ENCODE assay signal across 16 mouse cellular contexts in the genomic region with DNA sequence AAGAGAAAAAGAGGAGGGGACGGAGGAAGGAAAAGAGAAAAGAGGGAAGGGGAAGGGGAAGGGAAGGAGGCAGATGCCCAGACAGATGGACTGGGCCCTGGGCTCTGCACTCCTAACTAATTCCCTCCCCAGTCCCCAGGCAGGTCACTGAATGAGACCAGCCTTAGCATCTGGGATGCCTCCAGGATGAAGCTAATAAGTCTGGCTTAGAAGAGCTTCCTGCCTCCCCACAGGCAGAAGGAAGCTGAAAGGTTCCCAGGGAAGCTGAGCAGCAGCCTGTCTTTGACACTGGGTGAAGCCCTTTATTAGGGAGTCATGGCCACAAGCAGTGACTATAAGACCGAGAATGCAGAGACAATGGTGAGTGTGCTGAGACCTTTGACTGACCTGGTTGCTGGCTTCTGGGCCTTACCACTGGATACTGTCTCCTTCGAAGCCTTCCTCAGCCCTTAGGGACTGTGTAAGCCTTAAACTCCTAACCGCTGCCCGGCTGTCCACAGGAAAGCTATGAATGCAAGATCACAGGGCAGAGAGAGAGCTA.
DNase-seq lines count a peak whose midpoint lies in the region; ATAC-seq and TF ChIP-seq lines count a peak whose summit lies in the region.
"Had no signal": no experiment of that assay in that cellular context is flagged by ENCODE, and none has a peak within 500 bp of the region (broad histone marks: within the 10 kb centered on the region; RNA-seq: fewer than 3 reads in every experiment).

No protein-coding gene starts in this region.

- no peak overlapping the region for H3K4me2 ChIP-seq in hindbrain, embryonic 13.5 days
- no peak overlapping the region for H3K4me2 ChIP-seq in midbrain, postnatal 0 days (ENCODE audit: low read depth, low read length, poor library complexity, severe bottlenecking)
- H3K4me2 ChIP-seq: embryonic facial prominence, embryonic 12.5 days; lung, embryonic 14.5 days; midbrain, embryonic 15.5 days had no signal

- H3K27me3 ChIP-seq in hindbrain, embryonic 10.5 days (ENCODE audit: insufficient read depth, poor library complexity, severe bottlenecking), result no peaks in the 10 kb centered on the region
- H3K27me3 ChIP-seq in hindbrain, embryonic 13.5 days, result no peaks in the 10 kb centered on the region
- no peaks in the 10 kb centered on the region for H3K27me3 ChIP-seq in midbrain, embryonic 10.5 days (ENCODE audit: low read depth, poor library complexity, severe bottlenecking)
- no peaks in the 10 kb centered on the region for H3K27me3 ChIP-seq in midbrain, postnatal 0 days (ENCODE audit: insufficient read depth, low read length)
- H3K27me3 ChIP-seq: embryonic facial prominence, embryonic 12.5 days; midbrain, embryonic 15.5 days had no signal

- peaks cover 59% of the 10 kb centered on the region for H3K4me1 ChIP-seq in hindbrain, embryonic 10.5 days (replicated peaks)
- H3K4me1 ChIP-seq in hindbrain, embryonic 13.5 days (replicated peaks), result peaks cover 36% of the 10 kb centered on the region
- H3K4me1 ChIP-seq in midbrain, embryonic 10.5 days, result peaks cover 59% of the 10 kb centered on the region
- peaks cover 7% of the 10 kb centered on the region; the same call in 1 of the 2 replicates for H3K4me1 ChIP-seq in midbrain, postnatal 0 days (ENCODE audit: insufficient read depth, low read length)

- H3K9ac ChIP-seq in hindbrain, embryonic 13.5 days, result no peak overlapping the region
- H3K9ac ChIP-seq in midbrain, postnatal 0 days (replicated peaks; ENCODE audit: low read length, poor library complexity, severe bottlenecking), result no peak overlapping the region
- H3K9ac ChIP-seq: embryonic facial prominence, embryonic 12.5 days; lung, embryonic 14.5 days; midbrain, embryonic 15.5 days had no signal

- DNase-seq in cerebellum, postnatal 10 days, result peak; percentile 69
- DNase-seq in cerebellum, adult 8-10 months, result no peak
- DNase-seq in hindbrain, embryonic 10.5 days (ENCODE audit: low spot score), result no peak
- no peak for DNase-seq in midbrain, embryonic 10.5 days (ENCODE audit: low spot score)
- DNase-seq in midbrain, postnatal 0 days (ENCODE audit: low spot score), result no peak
- no peak for DNase-seq in spleen, postnatal 4 days (ENCODE audit: low spot score in 2 of 2)
- DNase-seq in adrenal gland, postnatal 4 days (ENCODE audit: low spot score in 2 of 2), result no peak
- DNase-seq: adrenal gland, postnatal 25 days; gastrocnemius, adult 2 months; kidney, adult 9 months; lung, embryonic 14.5 days; right cerebral cortex, adult 18-20 months; thymus, adult 2 months had no signal

- peak overlapping the region; percentile 73 for H3K27ac ChIP-seq in hindbrain, embryonic 10.5 days
- no peak overlapping the region for H3K27ac ChIP-seq in hindbrain, embryonic 13.5 days
- H3K27ac ChIP-seq in midbrain, embryonic 10.5 days (replicated peaks), result peak overlapping the region; percentile 71
- H3K27ac ChIP-seq in midbrain, postnatal 0 days (ENCODE audit: low read depth, low read length), result no peak overlapping the region
- H3K27ac ChIP-seq: embryonic facial prominence, embryonic 12.5 days; gastrocnemius, adult 2 months; midbrain, embryonic 15.5 days had no signal

- H3K9me3 ChIP-seq in hindbrain, embryonic 10.5 days, result no peaks in the 10 kb centered on the region
- no peaks in the 10 kb centered on the region for H3K9me3 ChIP-seq in hindbrain, embryonic 13.5 days
- H3K9me3 ChIP-seq in midbrain, embryonic 10.5 days (replicated peaks), result no peaks in the 10 kb centered on the region
- no peaks in the 10 kb centered on the region for H3K9me3 ChIP-seq in midbrain, postnatal 0 days (ENCODE audit: low read length)
- H3K9me3 ChIP-seq: embryonic facial prominence, embryonic 12.5 days; midbrain, embryonic 15.5 days had no signal

- ATAC-seq in hindbrain, embryonic 13.5 days (ENCODE audit: low FRiP score), result no peak
- ATAC-seq in midbrain, postnatal 0 days (ENCODE audit: low FRiP score), result no peak
- ATAC-seq: midbrain, embryonic 15.5 days had no signal

- TF ChIP-seq CTCF in midbrain, postnatal 0 days (IDR thresholded peaks at IDR 0.05), result no peak

- no peak overlapping the region for H3K4me3 ChIP-seq in hindbrain, embryonic 10.5 days
- no peak overlapping the region for H3K4me3 ChIP-seq in hindbrain, embryonic 13.5 days
- no peak overlapping the region for H3K4me3 ChIP-seq in midbrain, embryonic 10.5 days
- H3K4me3 ChIP-seq in midbrain, postnatal 0 days (ENCODE audit: low read depth, low read length), result no peak overlapping the region
- H3K4me3 ChIP-seq: embryonic facial prominence, embryonic 12.5 days; gastrocnemius, adult 2 months; midbrain, embryonic 15.5 days had no signal

- 60% methylated on average over 5 of the region's 5 CpGs for WGBS in hindbrain, embryonic 10.5 days
- 64% methylated on average over 5 of the region's 5 CpGs for WGBS in hindbrain, embryonic 13.5 days
- WGBS in midbrain, embryonic 10.5 days, result 67% methylated on average over 5 of the region's 5 CpGs
- WGBS in midbrain, postnatal 0 days, result 58% methylated on average over 5 of the region's 5 CpGs

- H3K36me3 ChIP-seq in hindbrain, embryonic 10.5 days, result no peaks in the 10 kb centered on the region
- no peaks in the 10 kb centered on the region for H3K36me3 ChIP-seq in hindbrain, embryonic 13.5 days
- H3K36me3 ChIP-seq in midbrain, embryonic 10.5 days, result no peaks in the 10 kb centered on the region
- H3K36me3 ChIP-seq in midbrain, postnatal 0 days (ENCODE audit: insufficient read depth, low read length), result no peaks in the 10 kb centered on the region
- H3K36me3 ChIP-seq: embryonic facial prominence, embryonic 12.5 days; midbrain, embryonic 15.5 days had no signal

Comparison
In these comparisons a context has a peak if more than half of its experiments do, and no peak if none do; other contexts are left out.
1. DNase-seq: peak in cerebellum, postnatal 10 days (2 of 2); none in cerebellum, adult 8-10 months (single experiment), hindbrain, embryonic 10.5 days (single experiment), midbrain, embryonic 10.5 days (single experiment), midbrain, postnatal 0 days (single experiment), spleen, postnatal 4 days (0 of 2) and adrenal gland, postnatal 4 days (0 of 2).
2. H3K27ac ChIP-seq: peak in hindbrain, embryonic 10.5 days (single experiment) and midbrain, embryonic 10.5 days (single experiment); none in hindbrain, embryonic 13.5 days (single experiment) and midbrain, postnatal 0 days (single experiment).